Mouse (Mus musculus) ES-E14 (cell line): ENCODE data around the gene Lss. TPM values are rescaled to one million over a fixed set of nuclear protein-coding genes. Genes with fewer than 3 reads are reported as not detected.

Source experiments
- DNase-seq: peaks from one replicate; pipeline ENCODE4 v3.0.0-alpha.2; 2013; ENCODE audit warnings: low read depth, low spot score
- H3K27ac ChIP-seq: 2 replicates; pipeline ENCODE4 v1.5.1; 2012; ENCODE audit warnings: low read depth, mild to moderate bottlenecking, low read length, moderate library complexity, mixed read lengths; ENCODE audit not compliant: poor library complexity, insufficient read depth, severe bottlenecking
- H3K36me3 ChIP-seq: 2 replicates; pipeline ENCODE4 v1.6.1; 2012; ENCODE audit warnings: mild to moderate bottlenecking, low read length, moderate library complexity, mixed read lengths; ENCODE audit not compliant: control insufficient read depth, poor library complexity, insufficient read depth, severe bottlenecking
- H3K4me1 ChIP-seq, 2 experiments: fragments of 150-350 bp in 1 of 2; sonication (generic) in 1 of 2; 2 replicates each; pipeline ENCODE4 v1.6.1; 2012; ENCODE audit warnings: low read length in 2 of 2, mild to moderate bottlenecking in 1 of 2, mixed read lengths in 1 of 2; ENCODE audit not compliant: control insufficient read depth in 2 of 2, insufficient read depth in 2 of 2, poor library complexity in 1 of 2
- H3K4me3 ChIP-seq, 2 experiments: fragments of 150-350 bp in 1 of 2; sonication (generic) in 1 of 2; 2 replicates each; pipeline ENCODE4 v1.5.1; 2012; ENCODE audit warnings: low read length in 2 of 2, low read depth in 1 of 2, mild to moderate bottlenecking in 1 of 2, mixed read lengths in 1 of 2; ENCODE audit not compliant: insufficient read depth in 1 of 2, poor library complexity in 1 of 2, severe bottlenecking in 1 of 2
- H3K9ac ChIP-seq: 2 replicates; pipeline ENCODE4 v1.6.1; 2012; ENCODE audit warnings: low read depth, mild to moderate bottlenecking, low read length, mixed read lengths; ENCODE audit not compliant: poor library complexity, insufficient read depth, severe bottlenecking
- H3K9me3 ChIP-seq: fragments of 150-350 bp; sonication (generic); 2 replicates; pipeline ENCODE4 v1.6.1; 2012; ENCODE audit warnings: low read depth, mild to moderate bottlenecking, low read length; ENCODE audit not compliant: control insufficient read depth, insufficient read depth
- CHD2 ChIP-seq: IDR thresholded peaks from 2 replicates; pipeline ENCODE4 v1.6.1; 2014; ENCODE audit warnings: mild to moderate bottlenecking, low read depth, low read length, inconsistent platforms
- HCFC1 ChIP-seq: IDR thresholded peaks from 2 replicates; pipeline ENCODE4 v1.6.1; 2012; ENCODE audit warnings: low read length, inconsistent platforms, borderline replicate concordance; ENCODE audit not compliant: insufficient read depth
- MAFK ChIP-seq: IDR thresholded peaks from 2 replicates; pipeline ENCODE4 v1.6.1; 2014; ENCODE audit warnings: mild to moderate bottlenecking, low read depth, low read length, inconsistent platforms; ENCODE audit not compliant: insufficient read depth
- ZC3H11A ChIP-seq: IDR thresholded peaks from 2 replicates; pipeline ENCODE4 v1.6.1; 2012; ENCODE audit warnings: low read depth, mild to moderate bottlenecking, inconsistent platforms, low read length, borderline replicate concordance
- ZNF384 ChIP-seq: IDR thresholded peaks from 2 replicates; pipeline ENCODE4 v1.6.1; 2012; ENCODE audit warnings: low read depth, low read length, inconsistent platforms
- in situ Hi-C, 2 experiments: fragments of 600-800 bp; cut with MboI; formaldehyde crosslinking; loops; one replicate each; pipeline ENCODE4 v1.15.1; 2025; ENCODE audit warnings: low sequenced_read_pairs in 2 of 2, inconsistent platforms in 1 of 2; ENCODE audit not compliant: unreplicated experiment in 2 of 2
- total RNA-seq: library from RNA; depleted of rRNA; stranded (reverse); fragments of 300-350 nt; gene quantifications from 2 replicates; pipeline ENCODE4 v1.2.3, GENCODE M21; 2012

Gene Lss
- total RNA-seq, 1 experiment: 35.6 TPM

- Histone ChIP-seq H3K36me3 (peaks cover 55% of the 10 kb centered on the region), H3K4me3 (no peak overlapping the region), H3K27ac (no peak overlapping the region), H3K9ac (no peak overlapping the region), H3K4me1 (no peaks in the 10 kb centered on the region), H3K9me3 (no peaks in the 10 kb centered on the region)
- in situ Hi-C loops: no loop called here
- DNase-seq: no peak
- TF ChIP-seq ZNF384: 0 out of 2 replicates have a peak, but pooled peaks have one; percentile 36
- no peak for TF ChIP-seq MAFK
These were observed 25.5 kb upstream of the Lss start for GRCm38 (mm10) chr10:76505865-76506264.

- in situ Hi-C loops: no loop called here
- H3K9ac ChIP-seq: no peak overlapping the region
- TF ChIP-seq ZC3H11A: peak; percentile 30; the same call in 1 of the 2 replicates
- TF ChIP-seq MAFK: no peak
- peak; percentile 89 for TF ChIP-seq ZNF384
- no peak for TF ChIP-seq CHD2
- no peak for TF ChIP-seq HCFC1
- no peaks in the 10 kb centered on the region; a peak in 1 of 4 replicates for H3K4me1 ChIP-seq
- peaks cover 32% of the 10 kb centered on the region for H3K36me3 ChIP-seq
- H3K27ac ChIP-seq: no peak overlapping the region
- H3K4me3 ChIP-seq: no peak overlapping the region
- no peaks in the 10 kb centered on the region for H3K9me3 ChIP-seq
- peak; percentile 78 for DNase-seq
These were observed 18.3 kb upstream of the Lss start for GRCm38 (mm10) chr10:76512965-76513583.

- peaks cover 25% of the 10 kb centered on the region for H3K36me3 ChIP-seq
- DNase-seq: no peak
- in situ Hi-C loops: no loop called here
- no peak overlapping the region for H3K27ac ChIP-seq
- no peak for TF ChIP-seq HCFC1
- TF ChIP-seq MAFK: no peak
- TF ChIP-seq ZNF384: no peak
- TF ChIP-seq ZC3H11A: no peak
- TF ChIP-seq CHD2: no peak
- peaks cover 0 to 6% of the 10 kb centered on the region in 2 experiments; a peak in 2 of 4 replicates for H3K4me1 ChIP-seq
- no peaks in the 10 kb centered on the region for H3K9me3 ChIP-seq
- 0 out of 2 replicates have a peak overlapping the region, but pooled peaks have one; percentile 54 for H3K9ac ChIP-seq
- peak overlapping the region; percentile 65 to 67 for H3K4me3 ChIP-seq
These were observed 466 bp upstream of the Lss start for GRCm38 (mm10) chr10:76530922-76531321.

GRCm38 (mm10) chr10:76531828-76532227 lies 440 bp downstream of the Lss start:
- peak overlapping the region; percentile 89 to 98 for H3K4me3 ChIP-seq
- no peak for DNase-seq
- H3K9ac ChIP-seq: peak overlapping the region; percentile 82
- in situ Hi-C loops: no loop called here
- peaks cover 0 to 6% of the 10 kb centered on the region in 2 experiments; a peak in 2 of 4 replicates for H3K4me1 ChIP-seq
- peaks cover 31% of the 10 kb centered on the region for H3K36me3 ChIP-seq
- H3K27ac ChIP-seq: no peak overlapping the region
- no peak for TF ChIP-seq MAFK
- no peak for TF ChIP-seq ZNF384
- no peak for TF ChIP-seq ZC3H11A
- TF ChIP-seq CHD2: no peak
- no peak for TF ChIP-seq HCFC1
- H3K9me3 ChIP-seq: no peaks in the 10 kb centered on the region

- Histone ChIP-seq H3K36me3 (peaks cover 64% of the 10 kb centered on the region), H3K9ac (no peak overlapping the region), H3K4me3 (no peak overlapping the region), H3K27ac (no peak overlapping the region), H3K9me3 (no peaks in the 10 kb centered on the region), H3K4me1 (peaks cover 0 to 5% of the 10 kb centered on the region in 2 experiments; a peak in 2 of 4 replicates)
- in situ Hi-C loops: no loop called here
- TF ChIP-seq MAFK (no peak), ZC3H11A (no peak), ZNF384 (no peak), CHD2 (no peak), HCFC1 (no peak)
- no peak for DNase-seq
These were observed 4.1 kb downstream of the Lss start for GRCm38 (mm10) chr10:76535526-76535925.
